Mouse (Mus musculus): Measurements from ENCODE around the gene Rabgap1l.

GRCm38 (mm10) chr1:160300704-160301103 lies 492.3 kb downstream of the Rabgap1l start:
- no peak for TF ChIP-seq CTCF (IDR thresholded peaks at IDR 0.05; ENCODE audit: control insufficient read depth, insufficient read depth, insufficient replicate concordance, low read depth, low read length)
- no peak for TF ChIP-seq POLR2A (IDR thresholded peaks at IDR 0.05; ENCODE audit: control insufficient read depth, low read depth, low read length)
